Mouse (Mus musculus): ENCODE measurements around the gene Slc39a2.

Slc39a2 gene

DNA sequence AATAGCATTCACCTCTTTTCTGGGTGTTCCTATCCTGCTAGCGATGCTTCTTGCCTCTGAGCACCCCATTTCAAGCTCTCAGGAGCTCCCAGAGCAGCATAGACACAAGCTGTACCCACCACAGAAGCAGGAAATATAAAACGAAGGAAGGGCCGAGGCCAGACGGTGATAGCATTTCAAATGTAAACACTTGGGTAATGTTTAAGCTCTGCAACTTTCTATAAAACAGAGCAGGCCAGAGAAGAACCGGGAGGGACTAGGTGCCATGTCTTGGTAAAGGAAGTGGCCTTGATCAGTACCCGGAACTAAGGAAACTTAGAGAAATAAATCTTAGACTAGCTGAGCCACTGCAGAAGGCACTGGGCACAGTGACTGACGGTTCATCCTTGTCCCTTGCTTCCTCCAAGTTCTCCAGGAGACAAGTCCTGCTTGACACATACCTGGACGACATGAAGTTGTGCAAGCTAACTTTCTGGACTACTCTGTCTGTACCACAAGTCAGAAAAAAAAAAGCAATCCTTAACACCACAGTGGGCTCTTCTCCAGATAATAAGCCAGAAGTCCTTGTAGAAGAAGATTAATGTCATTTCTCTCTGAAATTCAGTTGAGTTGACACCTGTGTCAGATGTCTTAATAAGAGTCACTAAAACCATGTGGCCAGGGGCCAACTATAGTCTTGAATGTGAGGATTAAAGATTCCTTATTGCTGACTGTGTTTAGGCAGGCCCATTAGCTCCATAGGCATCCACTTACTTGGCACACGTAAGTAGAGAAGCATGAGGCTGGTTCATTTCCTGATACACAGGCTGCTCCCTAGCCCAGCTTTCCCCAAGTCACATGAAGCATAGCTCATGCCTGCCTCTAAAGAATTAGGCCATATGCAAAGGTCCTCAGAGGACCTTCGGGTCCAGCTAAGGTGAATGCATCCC is 39.7 kb downstream of the Slc39a2 start:
- no peak for DNase-seq

DNA sequence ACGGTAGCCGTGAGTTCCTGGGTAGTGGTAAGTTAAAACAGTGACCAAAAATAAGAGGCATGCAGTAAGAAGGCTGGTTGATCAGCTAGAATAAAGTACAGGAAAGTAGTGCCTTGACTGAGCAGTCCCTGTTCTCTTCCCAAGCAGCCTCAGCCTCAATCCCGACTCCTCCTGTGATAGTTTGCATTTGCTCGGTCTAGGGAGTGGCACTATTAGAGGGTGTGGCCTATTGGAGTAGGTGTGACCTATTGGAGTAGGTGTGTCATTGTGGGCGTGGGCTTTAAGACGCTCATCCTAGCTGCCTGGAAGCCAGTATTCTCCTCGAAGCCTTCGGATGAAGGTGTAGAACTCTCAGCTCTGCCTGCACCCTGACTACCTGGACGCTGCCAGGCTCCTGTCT is 46.3 kb downstream of the Slc39a2 start:
- DNase-seq: no peak

DNA sequence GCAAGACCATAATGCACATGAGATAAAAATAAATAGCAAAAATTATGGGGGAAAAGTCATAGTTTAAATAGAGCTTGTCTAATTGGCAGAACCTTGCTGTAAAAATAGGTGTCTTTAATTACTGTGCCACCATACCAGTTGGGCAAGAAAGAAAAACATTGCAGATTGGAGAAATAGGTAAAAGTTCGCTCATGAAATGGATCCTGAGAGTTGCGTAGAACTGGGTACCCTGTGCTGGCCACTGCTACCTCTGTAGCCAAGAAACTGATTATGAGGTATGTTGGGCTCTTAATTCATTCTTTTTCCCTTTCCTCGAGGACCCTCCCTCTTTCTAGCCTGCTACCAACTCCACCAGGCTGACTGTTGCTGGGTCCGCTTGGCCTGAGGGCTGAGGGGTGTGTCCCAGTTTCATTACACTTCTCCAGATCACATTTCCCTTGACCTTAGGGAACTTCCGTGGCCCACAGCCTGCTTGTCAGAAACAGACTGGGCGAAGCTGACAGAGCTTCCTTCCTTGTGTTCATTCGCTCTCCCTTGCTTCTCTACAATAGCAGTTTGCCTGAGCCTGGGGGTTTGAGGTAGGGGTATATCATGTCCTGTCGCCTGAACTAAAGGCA is 48.4 kb downstream of the Slc39a2 start:
- DNase-seq: no peak

DNA sequence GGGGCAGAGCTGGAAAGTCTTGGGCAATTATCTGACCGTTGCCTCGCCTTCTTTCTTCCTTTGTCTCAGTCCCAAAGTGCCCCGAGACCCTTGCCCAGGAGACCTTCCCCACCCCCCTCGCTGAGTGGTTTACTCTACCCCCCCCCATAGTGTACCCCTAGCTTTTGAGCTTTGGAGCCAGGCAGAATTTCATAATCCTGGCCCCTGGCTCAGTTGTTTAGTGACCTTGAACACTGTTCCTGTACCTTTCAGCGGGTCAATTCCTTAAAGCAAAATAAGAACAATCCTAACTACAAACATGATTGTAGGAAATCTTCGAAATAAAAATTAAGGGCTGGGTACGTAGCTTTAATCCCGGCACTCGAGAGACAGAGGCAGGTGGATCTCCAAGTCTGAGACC is 48.9 kb downstream of the Slc39a2 start:
- no peak for DNase-seq

DNA sequence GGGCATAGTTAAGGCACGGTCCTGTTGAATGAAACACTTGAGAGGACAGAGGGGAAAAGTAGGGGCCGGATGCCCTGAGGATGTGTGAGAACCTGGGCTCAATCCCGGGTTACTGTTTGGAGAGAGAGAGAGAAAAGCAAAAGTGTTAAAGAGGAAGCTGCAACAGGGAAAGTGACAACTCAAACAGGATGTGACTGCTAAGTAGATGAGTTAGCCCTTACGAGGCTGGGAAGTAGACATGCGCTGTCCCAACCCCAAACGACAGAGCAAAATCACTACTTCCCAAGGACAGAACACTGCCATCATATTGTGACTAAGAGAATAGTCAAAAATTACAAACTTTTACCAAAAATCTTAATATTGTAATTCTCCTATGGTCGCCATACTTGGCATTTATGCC is 49.5 kb downstream of the Slc39a2 start:
- no peak for DNase-seq

DNA sequence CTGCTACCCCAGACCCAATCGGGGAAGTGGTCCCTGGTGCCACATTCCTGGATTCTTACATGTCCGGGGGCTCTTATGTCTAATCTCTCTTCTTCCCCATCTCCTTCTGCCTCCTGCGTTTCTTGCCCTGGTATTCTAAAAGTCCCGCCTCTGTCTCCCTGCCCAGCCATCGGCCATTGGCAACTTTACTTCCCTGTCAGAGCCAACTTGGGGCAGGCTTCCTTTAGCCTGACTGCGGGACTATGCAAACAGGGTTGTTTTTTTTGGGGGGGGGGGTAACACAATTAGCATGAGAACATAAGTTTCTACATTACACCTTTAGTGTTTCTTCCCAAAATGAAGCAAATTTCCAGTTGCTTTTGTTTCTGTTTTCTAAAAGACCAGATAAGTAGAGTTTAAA is 50.6 kb downstream of the Slc39a2 start:
- no peak for DNase-seq
